Mouse (Mus musculus): ENCODE data around the gene Selenov. TPM values are rescaled to one million over a fixed set of nuclear protein-coding genes. Genes with fewer than 3 reads are reported as not detected.

The Selenov gene
- polyA plus RNA-seq, 1 experiment: 0.81 TPM

- DNase-seq (ENCODE audit: low read depth): no peak
Observed at GRCm38 (mm10) chr7:28280630-28281029, 10.4 kb downstream of the Selenov start.

DNA sequence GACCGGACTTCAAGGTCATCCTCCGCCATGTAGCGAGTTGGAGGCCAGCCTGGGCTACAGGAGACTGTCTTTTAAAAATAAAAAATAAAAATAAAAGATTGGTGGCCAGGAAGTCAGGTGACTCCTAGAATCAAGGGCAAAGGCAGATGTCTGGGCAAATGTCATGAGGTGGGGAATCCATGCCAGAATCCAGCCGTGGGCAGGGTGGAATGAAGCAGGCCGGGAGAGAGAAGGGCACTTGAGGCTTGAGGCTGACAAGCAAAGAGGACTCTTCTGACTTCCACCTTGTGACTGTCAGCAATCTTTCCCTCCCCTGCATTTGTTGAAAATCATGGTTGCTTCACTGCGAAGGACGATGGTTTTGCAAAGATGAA, 12.7 kb downstream of the Selenov start:
- DNase-seq (ENCODE audit: low read depth): no peak
- TF ChIP-seq POLR2A (IDR thresholded peaks at IDR 0.05; ENCODE audit: borderline replicate concordance, extremely low read depth, insufficient read depth, insufficient read length, poor library complexity, severe bottlenecking) (no peak), CTCF (IDR thresholded peaks at IDR 0.05; ENCODE audit: borderline replicate concordance, extremely low read depth, insufficient read depth, insufficient read length) (no peak)

More at GRCm38 (mm10) chr7:28280630-28281029, 10.4 kb downstream of the Selenov start:
- TF ChIP-seq POLR2A (IDR thresholded peaks at IDR 0.05; ENCODE audit: borderline replicate concordance, extremely low read depth, insufficient read depth, insufficient read length, poor library complexity, severe bottlenecking) (no peak), CTCF (IDR thresholded peaks at IDR 0.05; ENCODE audit: borderline replicate concordance, extremely low read depth, insufficient read depth, insufficient read length) (no peak)

GRCm38 (mm10) chr7:28277615-28278278, 13.2 kb downstream of the Selenov start, which contains the start of gene Eid2b:
Eid2b (plus strand) TSS chr7:28277739.
- TF ChIP-seq CTCF (IDR thresholded peaks at IDR 0.05; ENCODE audit: borderline replicate concordance, extremely low read depth, insufficient read depth, insufficient read length) (peak; percentile 94), POLR2A (IDR thresholded peaks at IDR 0.05; ENCODE audit: borderline replicate concordance, extremely low read depth, insufficient read depth, insufficient read length, poor library complexity, severe bottlenecking) (peak; percentile 50; the same call in 1 of the 2 replicates)
- peak; percentile 98 for DNase-seq (ENCODE audit: low read depth)

GRCm38 (mm10) chr7:28277237-28277614, 13.8 kb downstream of the Selenov start:
- TF ChIP-seq CTCF (IDR thresholded peaks at IDR 0.05; ENCODE audit: borderline replicate concordance, extremely low read depth, insufficient read depth, insufficient read length) (no peak), POLR2A (IDR thresholded peaks at IDR 0.05; ENCODE audit: borderline replicate concordance, extremely low read depth, insufficient read depth, insufficient read length, poor library complexity, severe bottlenecking) (no peak)
- no peak for DNase-seq (ENCODE audit: low read depth)

DNA sequence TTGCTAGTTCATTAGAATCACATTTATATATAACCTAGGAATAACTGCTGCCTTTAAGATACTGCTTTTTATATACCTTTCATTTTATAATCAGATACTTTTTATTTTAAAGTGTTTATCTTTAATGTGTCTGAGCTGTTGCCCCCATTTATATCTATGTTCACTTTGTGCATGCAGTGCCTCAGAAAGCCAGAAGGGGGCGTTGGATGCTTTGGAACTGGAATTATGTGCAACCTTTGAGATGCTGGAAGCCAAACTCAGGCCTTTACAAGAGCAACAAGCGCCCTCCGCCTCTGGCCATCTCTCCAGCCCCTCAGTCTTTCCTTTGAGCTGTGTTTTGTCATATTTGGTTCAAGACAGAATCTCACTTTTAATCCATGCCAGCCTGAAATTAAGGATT, 19.2 kb downstream of the Selenov start:
- no peak for DNase-seq (ENCODE audit: low read depth)
- TF ChIP-seq POLR2A (IDR thresholded peaks at IDR 0.05; ENCODE audit: borderline replicate concordance, extremely low read depth, insufficient read depth, insufficient read length, poor library complexity, severe bottlenecking): no peak
- TF ChIP-seq CTCF (IDR thresholded peaks at IDR 0.05; ENCODE audit: borderline replicate concordance, extremely low read depth, insufficient read depth, insufficient read length): peak; percentile 39; the same call in 1 of the 2 replicates

GRCm38 (mm10) chr7:28269355-28269754, 21.6 kb downstream of the Selenov start:
- no peak for DNase-seq (ENCODE audit: low read depth)
- peak; percentile 46; the same call in 1 of the 2 replicates for TF ChIP-seq CTCF (IDR thresholded peaks at IDR 0.05; ENCODE audit: borderline replicate concordance, extremely low read depth, insufficient read depth, insufficient read length)
- TF ChIP-seq POLR2A (IDR thresholded peaks at IDR 0.05; ENCODE audit: borderline replicate concordance, extremely low read depth, insufficient read depth, insufficient read length, poor library complexity, severe bottlenecking): no peak

DNA sequence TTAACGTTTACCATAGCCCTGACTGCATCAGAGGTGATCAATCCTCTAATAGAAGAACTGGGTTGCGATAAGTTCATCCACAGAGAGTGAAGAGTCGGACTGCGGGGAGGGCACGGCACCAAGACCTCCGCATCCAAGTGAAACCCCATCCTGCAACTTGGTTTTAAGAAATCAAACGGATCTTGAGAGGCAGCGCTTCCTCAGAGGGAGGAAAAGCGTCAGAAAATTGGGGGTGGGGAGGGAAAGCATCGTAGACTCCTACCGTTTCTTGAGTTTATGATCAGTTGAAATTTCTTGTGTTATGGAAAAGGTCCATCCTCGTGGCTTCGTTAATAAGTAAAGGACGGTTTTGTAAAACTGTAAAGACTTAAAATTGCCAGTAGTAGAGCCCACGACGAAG, 22.4 kb downstream of the Selenov start:
- TF ChIP-seq CTCF (IDR thresholded peaks at IDR 0.05; ENCODE audit: borderline replicate concordance, extremely low read depth, insufficient read depth, insufficient read length) (no peak), POLR2A (IDR thresholded peaks at IDR 0.05; ENCODE audit: borderline replicate concordance, extremely low read depth, insufficient read depth, insufficient read length, poor library complexity, severe bottlenecking) (no peak)
- DNase-seq (ENCODE audit: low read depth): no peak

- peak; percentile 65 for DNase-seq (ENCODE audit: low read depth)
- no peak for TF ChIP-seq CTCF (IDR thresholded peaks at IDR 0.05; ENCODE audit: borderline replicate concordance, extremely low read depth, insufficient read depth, insufficient read length)
Observed at GRCm38 (mm10) chr7:28268042-28268531, 22.9 kb downstream of the Selenov start.

DNA sequence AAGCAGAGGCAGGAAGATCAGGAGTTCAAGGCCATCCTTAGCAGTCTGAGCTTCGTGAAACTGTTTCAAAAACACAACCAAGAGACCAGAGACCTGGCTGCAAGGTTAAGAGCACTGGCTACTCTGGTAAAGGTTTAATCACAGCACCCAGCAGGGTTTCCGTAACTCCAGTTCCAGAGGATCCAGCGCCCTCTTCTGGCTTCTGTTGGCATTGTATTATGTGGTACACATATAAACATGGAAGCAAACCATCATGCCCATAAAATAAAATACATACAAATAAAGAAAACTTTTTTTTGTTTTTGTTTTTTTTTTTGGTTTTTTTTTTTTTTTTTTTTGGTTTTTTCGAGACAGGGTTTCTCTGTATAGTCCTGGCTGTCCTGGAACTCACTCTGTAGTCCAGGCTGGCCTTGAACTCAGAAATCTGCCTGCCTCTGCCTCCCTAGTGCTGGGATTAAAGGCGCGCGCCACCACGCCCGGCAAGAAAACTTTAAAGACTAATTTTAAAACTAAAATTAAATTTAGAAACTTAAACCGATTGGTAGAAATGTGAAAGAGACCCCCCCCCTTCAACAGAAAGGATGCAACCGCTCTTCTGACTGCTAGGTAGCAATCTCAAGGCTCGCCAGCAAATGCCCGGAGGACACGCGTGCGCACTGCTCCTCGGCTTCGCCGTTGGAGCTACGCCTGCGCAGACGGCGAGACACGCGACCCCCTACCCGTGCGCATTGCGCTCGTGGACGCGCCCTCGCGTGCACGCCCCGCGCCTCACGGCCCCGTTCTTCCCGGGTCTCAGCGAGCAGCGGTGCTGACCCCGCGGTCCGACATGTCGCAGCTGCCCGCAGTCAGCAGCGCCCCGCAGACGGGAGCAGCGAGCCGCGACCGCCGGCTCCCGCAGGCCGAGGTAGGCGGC, 23.6 kb downstream of the Selenov start, which contains the start of gene Eid2:
Gene Eid2 (plus strand): TSS at position 753 of the 913 bp plus-strand sequence.
- peak; percentile 97 for DNase-seq (ENCODE audit: low read depth)
- TF ChIP-seq POLR2A (IDR thresholded peaks at IDR 0.05; ENCODE audit: borderline replicate concordance, extremely low read depth, insufficient read depth, insufficient read length, poor library complexity, severe bottlenecking) (peak; percentile 95), CTCF (IDR thresholded peaks at IDR 0.05; ENCODE audit: borderline replicate concordance, extremely low read depth, insufficient read depth, insufficient read length) (no peak)

DNA sequence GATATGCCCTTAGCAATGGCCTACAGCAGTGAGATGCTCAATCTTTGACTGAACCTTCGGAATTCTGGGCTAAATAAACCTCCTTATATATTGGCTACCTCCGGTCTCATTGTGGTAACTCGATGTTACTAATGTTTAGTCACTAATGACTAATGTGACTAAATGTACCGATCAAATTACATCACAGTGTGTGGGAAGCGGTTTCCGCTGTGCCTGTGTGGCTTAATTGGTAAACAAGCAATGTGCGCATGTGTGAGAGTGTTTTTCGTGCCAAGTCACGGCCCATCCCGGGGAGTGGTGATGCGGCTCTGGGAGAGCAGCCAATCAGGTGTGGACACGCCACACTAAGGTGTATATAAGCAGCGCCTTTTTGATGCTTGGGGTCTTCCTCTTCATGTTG, 25.6 kb downstream of the Selenov start:
- no peak for TF ChIP-seq CTCF (IDR thresholded peaks at IDR 0.05; ENCODE audit: borderline replicate concordance, extremely low read depth, insufficient read depth, insufficient read length)
- TF ChIP-seq POLR2A (IDR thresholded peaks at IDR 0.05; ENCODE audit: borderline replicate concordance, extremely low read depth, insufficient read depth, insufficient read length, poor library complexity, severe bottlenecking): no peak
- DNase-seq (ENCODE audit: low read depth): no peak

DNA sequence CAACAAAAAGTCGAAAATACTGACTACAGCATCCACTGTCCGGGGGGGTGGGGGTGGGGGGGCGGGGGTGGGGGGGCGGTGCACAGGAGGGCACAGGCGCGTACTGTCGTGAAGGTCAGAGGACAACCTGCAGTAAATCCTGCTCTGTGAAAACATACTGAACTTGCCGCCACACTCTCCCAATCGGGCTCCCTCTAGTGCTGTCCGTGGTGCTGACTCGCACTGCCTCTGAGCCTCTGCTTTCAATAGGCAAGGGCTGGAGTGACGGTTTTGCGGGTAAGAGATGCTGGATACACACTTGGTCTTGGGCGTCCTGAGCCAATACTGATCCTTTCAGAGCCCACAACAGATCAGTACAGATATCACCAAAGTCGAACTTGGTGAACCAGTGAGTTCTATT, 27.2 kb downstream of the Selenov start:
- DNase-seq (ENCODE audit: low read depth): peak; percentile 57
- TF ChIP-seq POLR2A (IDR thresholded peaks at IDR 0.05; ENCODE audit: borderline replicate concordance, extremely low read depth, insufficient read depth, insufficient read length, poor library complexity, severe bottlenecking): no peak
- TF ChIP-seq CTCF (IDR thresholded peaks at IDR 0.05; ENCODE audit: borderline replicate concordance, extremely low read depth, insufficient read depth, insufficient read length): no peak; the same call in 1 of the 2 replicates
